Mouse (Mus musculus): ENCODE data around the gene Gm16503. TPM values are rescaled to one million over a fixed set of nuclear protein-coding genes. Genes with fewer than 3 reads are reported as not detected.

Gene Gm16503
- polyA plus RNA-seq, 2 experiments from 2014 or later, result 0.18 to 0.19 TPM

Other genes with a start within 250 kb of the Gm16503 start
- gene Zfp988, start 234.5 kb upstream of the Gm16503 start, polyA plus RNA-seq (2017; shearing (Covaris generic)), result 1 to 10 TPM in 1 of 2 experiments, under 1 TPM in 1; 0.61 to 1.1 TPM
- gene Zfp978, start 178.9 kb upstream of the Gm16503 start, polyA plus RNA-seq (2017; shearing (Covaris generic)), result not detected
- under 1 TPM; 0.52 to 0.77 TPM for gene Zfp982, start 47.8 kb upstream of the Gm16503 start, polyA plus RNA-seq (2017; shearing (Covaris generic))
- gene Zfp985, start 13.1 kb downstream of the Gm16503 start, polyA plus RNA-seq (2017; shearing (Covaris generic)), result 1 to 10 TPM in 1 of 2 experiments, under 1 TPM in 1; 0.57 to 1.3 TPM
- gene Zfp979, start 102.3 kb downstream of the Gm16503 start, polyA plus RNA-seq (2017; shearing (Covaris generic)), result under 1 TPM in 1 of 2 experiments, not detected in 1; 0.31 TPM
- gene Zfp534, start 162.3 kb downstream of the Gm16503 start, polyA plus RNA-seq (2017; shearing (Covaris generic)), result under 1 TPM in 1 of 2 experiments, not detected in 1; 0.35 TPM